Mouse (Mus musculus): Measurements from ENCODE around the gene Slc25a16. TPM values are rescaled to one million over a fixed set of nuclear protein-coding genes. Genes with fewer than 3 reads are reported as not detected.
"Not testable (repeated sequence)": the region's sequence is repeated elsewhere in the genome, so short reads cannot be mapped to it uniquely, and the experiment has no call there.

Slc25a16 gene
- polyA plus RNA-seq, 1 experiment from 2014 or later: 14.7 TPM

DNA sequence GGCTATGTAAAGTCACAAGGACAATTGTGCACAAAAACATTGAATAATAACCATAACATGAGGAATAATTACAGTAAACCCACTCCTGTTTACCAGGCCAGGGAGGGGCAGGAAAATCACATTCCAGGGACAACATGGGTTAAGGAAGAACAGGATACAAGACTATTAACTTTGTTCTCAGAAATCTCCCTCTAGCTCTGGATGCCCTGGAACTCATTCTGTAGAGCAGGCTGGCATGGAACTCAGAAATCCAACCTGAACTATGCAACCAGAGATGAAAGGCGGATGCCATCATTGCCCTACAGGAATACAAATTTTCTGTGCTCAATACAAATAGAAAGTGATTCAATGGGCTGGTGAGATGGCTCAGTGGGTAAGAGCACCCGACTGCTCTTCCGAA, 23.0 kb upstream of the Slc25a16 start:
- H3K4me1 ChIP-seq (replicated peaks; ENCODE audit: control insufficient read depth, insufficient read depth): no peaks in the 10 kb centered on the region
- no peaks in the 10 kb centered on the region for H3K9me3 ChIP-seq (ENCODE audit: control insufficient read depth, low read length)
- H3K9ac ChIP-seq (ENCODE audit: low read length): no peak overlapping the region
- no peaks in the 10 kb centered on the region for H3K27me3 ChIP-seq (ENCODE audit: control insufficient read depth, insufficient read depth, low read length)
- no peak overlapping the region for H3K4me2 ChIP-seq (replicated peaks; ENCODE audit: low read depth)
- no peak overlapping the region for H3K27ac ChIP-seq (replicated peaks)
- no peak for ATAC-seq (ENCODE audit: low FRiP score, low TSS enrichment)
- 99% methylated on average over 3 of the region's 3 CpGs for WGBS
- H3K4me3 ChIP-seq (ENCODE audit: low read depth, low read length): no peak overlapping the region
- TF ChIP-seq EP300 (optimal IDR thresholded peaks at IDR 0.05): no peak
- no peak for TF ChIP-seq CTCF (IDR thresholded peaks at IDR 0.05; ENCODE audit: low read depth)
- H3K36me3 ChIP-seq (ENCODE audit: control insufficient read depth, insufficient read depth, low read length): no peaks in the 10 kb centered on the region
- no peak for DNase-seq (ENCODE audit: low spot score)

DNA sequence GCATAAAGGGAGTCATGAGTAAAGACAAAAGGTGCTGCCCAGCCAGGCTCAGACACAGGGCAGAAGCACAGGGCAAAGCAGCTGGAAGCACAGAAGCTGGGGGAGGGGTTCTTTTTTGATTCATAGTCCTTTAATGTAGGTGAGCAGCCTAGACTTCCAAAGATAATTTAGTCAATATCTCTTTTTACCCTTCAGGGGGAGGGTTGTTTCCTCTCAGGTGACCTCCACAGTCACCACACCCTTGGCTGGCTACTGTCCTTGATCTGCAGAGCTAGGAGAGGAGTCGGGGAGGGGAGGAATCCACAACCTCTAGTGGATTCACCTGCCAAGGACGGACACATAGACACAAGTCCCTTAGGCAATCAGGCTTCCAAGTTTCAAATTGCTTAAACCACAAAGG, 22.4 kb upstream of the Slc25a16 start:
- Histone ChIP-seq H3K4me1 (replicated peaks; ENCODE audit: control insufficient read depth, insufficient read depth) (no peaks in the 10 kb centered on the region), H3K9me3 (ENCODE audit: control insufficient read depth, low read length) (no peaks in the 10 kb centered on the region), H3K27ac (replicated peaks) (no peak overlapping the region), H3K9ac (ENCODE audit: low read length) (no peak overlapping the region), H3K4me3 (ENCODE audit: low read depth, low read length) (no peak overlapping the region), H3K27me3 (ENCODE audit: control insufficient read depth, insufficient read depth, low read length) (no peaks in the 10 kb centered on the region), H3K4me2 (replicated peaks; ENCODE audit: low read depth) (no peak overlapping the region), H3K36me3 (ENCODE audit: control insufficient read depth, insufficient read depth, low read length) (no peaks in the 10 kb centered on the region)
- DNase-seq (ENCODE audit: low spot score) (no peak), ATAC-seq (ENCODE audit: low FRiP score, low TSS enrichment) (no peak)
- TF ChIP-seq EP300 (optimal IDR thresholded peaks at IDR 0.05) (no peak), CTCF (IDR thresholded peaks at IDR 0.05; ENCODE audit: low read depth) (no peak)
- WGBS: 73% methylated on average over 2 of the region's 2 CpGs

DNA sequence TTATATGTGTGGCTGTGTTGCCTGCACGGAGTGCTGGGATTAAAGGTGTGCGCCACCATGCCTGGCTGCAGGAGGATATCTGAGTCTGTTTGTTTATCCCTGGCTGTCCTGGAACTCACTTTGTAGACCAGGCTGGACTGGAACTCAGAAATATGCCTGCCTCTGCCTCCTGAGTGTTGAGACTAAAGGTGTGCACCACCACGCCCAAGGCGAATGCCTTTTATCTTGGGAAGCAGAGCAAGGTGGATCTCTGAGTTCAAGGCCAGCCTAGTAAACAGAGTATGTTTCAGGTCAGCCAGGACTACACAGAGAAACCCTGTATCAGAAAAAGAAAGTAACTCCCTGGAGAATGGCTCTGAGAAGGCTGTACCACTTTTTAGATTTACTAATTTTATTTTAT, 20.3 kb upstream of the Slc25a16 start:
- DNase-seq (ENCODE audit: low spot score) (no peak), ATAC-seq (ENCODE audit: low FRiP score, low TSS enrichment) (no peak)
- no peaks in the 10 kb centered on the region for H3K9me3 ChIP-seq (ENCODE audit: control insufficient read depth, low read length)
- H3K4me3 ChIP-seq (ENCODE audit: low read depth, low read length): no peak overlapping the region
- H3K9ac ChIP-seq (ENCODE audit: low read length): no peak overlapping the region
- H3K27me3 ChIP-seq (ENCODE audit: control insufficient read depth, insufficient read depth, low read length): no peaks in the 10 kb centered on the region
- H3K27ac ChIP-seq (replicated peaks): no peak overlapping the region
- H3K4me1 ChIP-seq (replicated peaks; ENCODE audit: control insufficient read depth, insufficient read depth): no peaks in the 10 kb centered on the region
- WGBS: 92% methylated on average over 4 of the region's 4 CpGs
- no peak overlapping the region for H3K4me2 ChIP-seq (replicated peaks; ENCODE audit: low read depth)
- no peaks in the 10 kb centered on the region for H3K36me3 ChIP-seq (ENCODE audit: control insufficient read depth, insufficient read depth, low read length)
- TF ChIP-seq CTCF (IDR thresholded peaks at IDR 0.05; ENCODE audit: low read depth) (no peak), EP300 (optimal IDR thresholded peaks at IDR 0.05) (no peak)

GRCm38 (mm10) chr10:62901826-62902225, 18.6 kb upstream of the Slc25a16 start:
- Histone ChIP-seq H3K9me3 (ENCODE audit: control insufficient read depth, low read length) (no peaks in the 10 kb centered on the region), H3K4me3 (ENCODE audit: low read depth, low read length) (no peak overlapping the region), H3K4me2 (replicated peaks; ENCODE audit: low read depth) (no peak overlapping the region), H3K36me3 (ENCODE audit: control insufficient read depth, insufficient read depth, low read length) (no peaks in the 10 kb centered on the region), H3K4me1 (replicated peaks; ENCODE audit: control insufficient read depth, insufficient read depth) (no peaks in the 10 kb centered on the region), H3K27me3 (ENCODE audit: control insufficient read depth, insufficient read depth, low read length) (no peaks in the 10 kb centered on the region), H3K27ac (replicated peaks) (no peak overlapping the region), H3K9ac (ENCODE audit: low read length) (no peak overlapping the region)
- DNase-seq (ENCODE audit: low spot score) (no peak), ATAC-seq (ENCODE audit: low FRiP score, low TSS enrichment) (no peak)
- TF ChIP-seq EP300 (optimal IDR thresholded peaks at IDR 0.05) (no peak), CTCF (IDR thresholded peaks at IDR 0.05; ENCODE audit: low read depth) (no peak)
- 37% methylated on average over 8 of the region's 8 CpGs for WGBS

DNA sequence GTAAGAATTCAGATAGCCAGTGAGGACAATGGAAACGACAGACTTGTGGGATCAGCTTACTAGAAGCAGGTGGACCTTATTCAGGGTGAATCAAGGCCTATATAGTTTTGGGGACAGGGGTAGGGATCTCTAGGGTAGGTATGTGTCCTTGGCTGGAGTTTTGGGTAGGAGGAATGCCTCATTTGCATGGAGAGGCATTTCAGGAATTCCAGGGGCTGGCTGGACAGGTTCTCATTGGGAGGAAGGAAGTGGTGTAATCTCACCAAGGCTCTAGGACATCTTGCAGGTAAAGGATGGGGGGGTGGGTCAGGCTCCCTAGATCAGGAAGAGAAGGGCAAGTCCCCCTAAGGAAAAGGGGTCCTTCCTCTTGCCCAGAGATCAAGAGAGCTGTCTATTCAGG, 17.6 kb upstream of the Slc25a16 start:
- Histone ChIP-seq H3K9me3 (ENCODE audit: control insufficient read depth, low read length) (no peaks in the 10 kb centered on the region), H3K4me2 (replicated peaks; ENCODE audit: low read depth) (no peak overlapping the region), H3K36me3 (ENCODE audit: control insufficient read depth, insufficient read depth, low read length) (no peaks in the 10 kb centered on the region), H3K4me1 (replicated peaks; ENCODE audit: control insufficient read depth, insufficient read depth) (no peaks in the 10 kb centered on the region), H3K27ac (replicated peaks) (no peak overlapping the region), H3K27me3 (ENCODE audit: control insufficient read depth, insufficient read depth, low read length) (no peaks in the 10 kb centered on the region), H3K9ac (ENCODE audit: low read length) (no peak overlapping the region), H3K4me3 (ENCODE audit: low read depth, low read length) (no peak overlapping the region)
- 33% methylated on average over 1 of the region's 1 CpGs for WGBS
- TF ChIP-seq CTCF (IDR thresholded peaks at IDR 0.05; ENCODE audit: low read depth): no peak
- no peak for TF ChIP-seq EP300 (optimal IDR thresholded peaks at IDR 0.05)
- ATAC-seq (ENCODE audit: low FRiP score, low TSS enrichment) (no peak), DNase-seq (ENCODE audit: low spot score) (no peak)

- no peaks in the 10 kb centered on the region for H3K36me3 ChIP-seq (ENCODE audit: control insufficient read depth, insufficient read depth, low read length)
- no peak overlapping the region for H3K9ac ChIP-seq (ENCODE audit: low read length)
- TF ChIP-seq CTCF (IDR thresholded peaks at IDR 0.05; ENCODE audit: low read depth): no peak
- no peak for TF ChIP-seq EP300 (optimal IDR thresholded peaks at IDR 0.05)
- no peak for DNase-seq (ENCODE audit: low spot score)
- H3K9me3 ChIP-seq (ENCODE audit: control insufficient read depth, low read length): no peaks in the 10 kb centered on the region
- no peak overlapping the region for H3K27ac ChIP-seq (replicated peaks)
- H3K4me2 ChIP-seq (replicated peaks; ENCODE audit: low read depth): no peak overlapping the region
- no peak for ATAC-seq (ENCODE audit: low FRiP score, low TSS enrichment)
- 91% methylated on average over 7 of the region's 7 CpGs for WGBS
- no peaks in the 10 kb centered on the region for H3K4me1 ChIP-seq (replicated peaks; ENCODE audit: control insufficient read depth, insufficient read depth)
- H3K27me3 ChIP-seq (ENCODE audit: control insufficient read depth, insufficient read depth, low read length): no peaks in the 10 kb centered on the region
- H3K4me3 ChIP-seq (ENCODE audit: low read depth, low read length): no peak overlapping the region
Measured at GRCm38 (mm10) chr10:62906336-62906735, 14.1 kb upstream of the Slc25a16 start.

- H3K9ac ChIP-seq (ENCODE audit: low read length); DNase-seq (ENCODE audit: low spot score); H3K36me3 ChIP-seq (ENCODE audit: control insufficient read depth, insufficient read depth, low read length); H3K9me3 ChIP-seq (ENCODE audit: control insufficient read depth, low read length); H3K4me2 ChIP-seq (replicated peaks; ENCODE audit: low read depth); ATAC-seq (ENCODE audit: low FRiP score, low TSS enrichment); H3K27ac ChIP-seq (replicated peaks); H3K4me1 ChIP-seq (replicated peaks; ENCODE audit: control insufficient read depth, insufficient read depth); H3K27me3 ChIP-seq (ENCODE audit: control insufficient read depth, insufficient read depth, low read length); H3K4me3 ChIP-seq (ENCODE audit: low read depth, low read length): not testable (repeated sequence)
- WGBS: no CpG with 5 or more reads among the region's 1 CpGs
Measured at GRCm38 (mm10) chr10:62908896-62909295, 11.5 kb upstream of the Slc25a16 start, which contains the start of gene Tet1. Tet1 (minus strand) TSS chr10:62908996.
